Mouse (Mus musculus) ES-Bruce4 (cell line): ENCODE results near the gene Eif5a. TPM values are rescaled to one million over a fixed set of nuclear protein-coding genes. Genes with fewer than 3 reads are reported as not detected.

ENCODE experiments used
- H3K27ac ChIP-seq: 2 replicates; pipeline ENCODE4 v1.5.1; 2012; ENCODE audit warnings: low read length, inconsistent platforms; ENCODE audit not compliant: insufficient read depth
- H3K27me3 ChIP-seq: 2 replicates; pipeline ENCODE4 v1.6.1; 2012; ENCODE audit warnings: mild to moderate bottlenecking, low read length, inconsistent platforms; ENCODE audit not compliant: control insufficient read depth, poor library complexity, insufficient read depth, severe bottlenecking
- H3K36me3 ChIP-seq: 2 replicates; pipeline ENCODE4 v1.6.1; 2012; ENCODE audit warnings: inconsistent platforms, mild to moderate bottlenecking, low read length, moderate library complexity; ENCODE audit not compliant: control insufficient read depth, poor library complexity, insufficient read depth, severe bottlenecking
- H3K4me1 ChIP-seq: one replicate; pipeline ENCODE4 v1.8.1; 2011; ENCODE audit warnings: low read length; ENCODE audit not compliant: control insufficient read depth, insufficient read depth
- H3K4me3 ChIP-seq: 2 replicates; pipeline ENCODE4 v1.5.1; 2011; ENCODE audit warnings: low read depth, mild to moderate bottlenecking, low read length
- H3K9ac ChIP-seq: 2 replicates; pipeline ENCODE4 v1.6.1; 2012; ENCODE audit warnings: low read depth, mild to moderate bottlenecking, inconsistent platforms; ENCODE audit not compliant: poor library complexity, severe bottlenecking
- H3K9me3 ChIP-seq: replicated peaks from 2 replicates; pipeline ENCODE4 v1.6.1; 2012; ENCODE audit warnings: mild to moderate bottlenecking, low read length, inconsistent platforms; ENCODE audit not compliant: control insufficient read depth, poor library complexity, insufficient read depth, severe bottlenecking
- CTCF ChIP-seq: IDR thresholded peaks from one replicate; pipeline ENCODE4 v1.8.1; 2011; ENCODE audit warnings: low read depth, low read length
- EP300 ChIP-seq: IDR thresholded peaks from 2 replicates; pipeline ENCODE4 v1.6.1; 2011; ENCODE audit warnings: low read depth, low read length; ENCODE audit not compliant: insufficient read depth
- POLR2A ChIP-seq: IDR thresholded peaks from one replicate; pipeline ENCODE4 v1.8.1; 2011; ENCODE audit warnings: low read length; ENCODE audit not compliant: insufficient read depth
- polyA plus RNA-seq: library from polyadenylated mRNA; stranded (reverse); fragments of >200 nt; gene quantifications from 2 replicates; pipeline ENCODE4 v1.2.4, GENCODE M21; 2011; ENCODE audit warnings: low read depth; ENCODE audit not compliant: missing spikeins, insufficient read depth, insufficient read length

Eif5a gene
- polyA plus RNA-seq, 1 experiment, result 1,015 TPM

DNA sequence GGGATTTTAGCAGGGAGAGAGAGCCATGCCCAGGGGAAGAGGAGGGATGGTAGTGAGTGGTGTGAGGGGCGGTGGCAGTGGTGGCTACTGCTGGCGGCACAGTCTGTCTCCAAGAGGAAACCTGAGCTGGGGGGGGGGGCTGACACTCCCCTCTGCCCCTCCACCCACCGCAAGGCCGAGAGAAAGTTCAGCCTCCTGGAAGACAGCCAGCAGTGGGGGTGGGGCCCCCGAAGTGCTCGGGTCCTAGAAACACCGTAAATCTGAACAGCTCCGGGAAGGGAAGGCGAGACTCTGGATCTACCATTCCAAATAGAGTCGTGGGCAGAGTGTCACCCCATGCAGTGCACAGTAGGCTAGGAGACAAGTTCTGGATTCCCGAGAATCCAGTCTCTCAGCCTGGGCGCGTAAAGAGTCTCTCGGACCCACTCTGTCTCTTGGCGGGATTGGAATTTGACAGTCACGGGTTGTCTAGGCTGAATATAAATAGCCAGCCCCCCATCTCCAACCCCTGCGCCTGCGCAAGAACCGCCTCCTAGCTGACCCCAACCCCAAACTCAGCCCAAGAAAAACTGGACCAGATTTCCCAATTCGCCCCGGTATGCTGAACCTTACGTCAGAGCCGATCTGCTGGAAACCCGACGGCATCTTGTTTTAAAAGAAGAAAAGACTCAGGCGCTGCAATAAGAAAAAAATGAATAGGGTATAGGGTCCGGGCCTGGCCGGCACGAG, 25.7 kb upstream of the Eif5a start:
- H3K4me3 ChIP-seq, result peak overlapping the region; percentile 52
- no peaks in the 10 kb centered on the region for H3K9me3 ChIP-seq
- no peaks in the 10 kb centered on the region for H3K27me3 ChIP-seq
- H3K9ac ChIP-seq, result peak overlapping the region; percentile 48
- no peak for TF ChIP-seq EP300
- no peaks in the 10 kb centered on the region for H3K36me3 ChIP-seq
- no peak overlapping the region for H3K27ac ChIP-seq
- peaks cover 3% of the 10 kb centered on the region for H3K4me1 ChIP-seq

DNA sequence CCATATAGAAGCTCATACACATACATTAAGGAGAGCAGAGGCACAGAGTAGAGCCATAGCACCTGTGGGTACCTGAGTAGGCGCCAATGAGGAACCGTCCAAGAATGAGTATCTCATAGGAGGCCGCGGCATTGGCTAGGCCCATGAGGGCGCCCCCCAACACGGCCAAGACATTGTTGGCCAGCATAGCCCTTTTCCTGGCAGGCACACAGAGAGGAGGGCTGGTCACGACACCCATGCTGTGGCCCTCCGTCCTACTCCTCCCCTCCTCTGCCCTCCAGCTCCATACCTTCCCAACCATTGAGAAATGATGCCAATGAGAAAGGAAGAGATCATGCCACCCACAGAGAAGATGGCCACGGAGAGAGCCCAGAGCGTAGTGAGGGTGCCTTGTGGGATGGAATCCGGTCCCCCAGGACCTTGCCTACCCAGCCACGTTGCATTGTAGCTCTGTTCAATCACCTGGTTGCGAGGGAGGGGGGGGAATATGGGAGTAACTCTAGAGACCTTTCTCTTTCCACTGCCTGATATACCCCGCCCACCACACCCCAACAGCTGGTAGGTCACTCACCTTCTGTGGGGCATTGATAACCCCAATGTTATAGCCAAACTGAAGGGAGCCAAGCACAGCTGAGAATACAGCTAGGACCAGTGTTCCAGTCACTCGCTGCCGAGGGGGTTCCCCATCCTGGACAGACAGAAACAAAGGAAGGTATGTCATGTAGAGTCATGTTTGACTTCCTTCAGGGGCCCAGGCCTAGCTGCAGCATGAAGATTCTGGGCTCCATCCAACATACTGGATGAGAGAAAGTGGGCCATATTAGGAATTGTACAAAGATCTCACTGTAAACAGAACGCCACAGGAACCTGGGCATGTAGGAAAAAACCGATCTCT, 24.5 kb upstream of the Eif5a start:
- no peak overlapping the region for H3K4me3 ChIP-seq
- H3K4me1 ChIP-seq, result peaks cover 3% of the 10 kb centered on the region
- no peaks in the 10 kb centered on the region for H3K9me3 ChIP-seq
- H3K9ac ChIP-seq, result no peak overlapping the region
- no peaks in the 10 kb centered on the region for H3K36me3 ChIP-seq
- no peak for TF ChIP-seq POLR2A
- TF ChIP-seq CTCF, result no peak
- no peak for TF ChIP-seq EP300
- no peak overlapping the region for H3K27ac ChIP-seq
- no peaks in the 10 kb centered on the region for H3K27me3 ChIP-seq

DNA sequence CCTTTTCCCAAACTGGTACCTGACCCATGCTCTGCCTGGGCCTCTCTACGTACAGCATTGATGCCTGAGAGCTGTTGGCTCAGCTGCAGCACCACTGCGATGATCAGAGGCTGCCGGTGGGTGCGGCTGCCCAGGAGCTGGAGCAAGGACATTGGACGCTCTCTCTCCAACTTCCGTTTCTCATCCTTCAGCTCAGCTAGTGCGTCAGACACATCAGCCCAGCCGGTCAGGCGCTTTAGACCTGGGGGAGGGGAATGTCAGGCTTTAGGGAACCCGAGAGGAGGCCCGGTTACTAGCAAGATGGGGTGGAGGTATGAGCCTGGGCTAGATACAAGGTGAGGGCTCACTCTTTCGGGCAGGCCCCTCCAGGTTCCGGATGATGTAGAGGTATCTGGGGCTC, 23.5 kb upstream of the Eif5a start:
- Histone ChIP-seq H3K36me3 (no peaks in the 10 kb centered on the region; the same call in 1 of the 2 replicates), H3K4me1 (peaks cover 3% of the 10 kb centered on the region)

GRCm38 (mm10) chr11:69940962-69941361, 19.2 kb upstream of the Eif5a start:
- H3K9me3 ChIP-seq, result no peaks in the 10 kb centered on the region
- H3K36me3 ChIP-seq, result no peaks in the 10 kb centered on the region; the same call in 1 of the 2 replicates
- peaks cover 11% of the 10 kb centered on the region for H3K4me1 ChIP-seq
- H3K27me3 ChIP-seq, result no peaks in the 10 kb centered on the region
- no peak overlapping the region for H3K9ac ChIP-seq
- TF ChIP-seq EP300 (no peak), CTCF (no peak), POLR2A (no peak)
- no peak overlapping the region for H3K4me3 ChIP-seq
- H3K27ac ChIP-seq, result no peak overlapping the region

More for the DNA sequence above, 23.5 kb upstream of the Eif5a start:
- no peaks in the 10 kb centered on the region for H3K27me3 ChIP-seq
- H3K27ac ChIP-seq, result no peak overlapping the region
- H3K9me3 ChIP-seq, result no peaks in the 10 kb centered on the region
- no peak for TF ChIP-seq CTCF
- TF ChIP-seq POLR2A, result no peak
- no peak for TF ChIP-seq EP300
- H3K4me3 ChIP-seq, result no peak overlapping the region
- no peak overlapping the region for H3K9ac ChIP-seq

- Histone ChIP-seq H3K9me3 (no peaks in the 10 kb centered on the region), H3K36me3 (no peaks in the 10 kb centered on the region; the same call in 1 of the 2 replicates), H3K9ac (no peak overlapping the region), H3K27me3 (no peaks in the 10 kb centered on the region), H3K27ac (no peak overlapping the region), H3K4me1 (peaks cover 11% of the 10 kb centered on the region), H3K4me3 (no peak overlapping the region)
- no peak for TF ChIP-seq CTCF
- TF ChIP-seq EP300, result no peak
- no peak for TF ChIP-seq POLR2A
These were observed 18.0 kb upstream of the Eif5a start for GRCm38 (mm10) chr11:69939731-69940130.

DNA sequence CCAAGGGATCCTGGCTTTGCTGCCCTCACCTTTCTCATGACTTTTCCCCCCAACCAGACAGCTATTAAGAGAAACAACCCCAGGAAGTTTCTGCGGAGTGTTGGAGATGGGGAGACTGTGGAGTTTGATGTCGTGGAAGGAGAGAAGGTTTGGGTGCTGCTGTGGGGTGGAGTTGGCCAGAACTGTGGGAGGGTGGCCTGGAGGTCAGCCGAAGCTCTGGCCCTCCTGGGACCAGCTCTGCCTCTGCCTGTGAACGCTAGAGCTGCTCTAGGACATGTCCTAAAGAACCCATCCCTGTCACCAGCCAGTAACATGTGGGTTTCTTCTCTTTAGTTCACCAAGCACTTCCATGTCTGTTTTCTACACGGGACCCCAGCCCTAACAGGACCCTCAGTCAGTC, 17.4 kb upstream of the Eif5a start:
- Histone ChIP-seq H3K4me3 (no peak overlapping the region), H3K27ac (no peak overlapping the region), H3K9me3 (no peaks in the 10 kb centered on the region), H3K4me1 (peaks cover 11% of the 10 kb centered on the region), H3K27me3 (no peaks in the 10 kb centered on the region), H3K9ac (no peak overlapping the region), H3K36me3 (no peaks in the 10 kb centered on the region; the same call in 1 of the 2 replicates)
- TF ChIP-seq POLR2A (no peak), EP300 (no peak), CTCF (no peak)
